Mouse (Mus musculus) forebrain, embryonic 15.5 days (tissue): ENCODE data around the gene Pes1. TPM values are rescaled to one million over a fixed set of nuclear protein-coding genes. Genes with fewer than 3 reads are reported as not detected.

Experiments used
- ATAC-seq: fragments of 200-750 bp; cut with Nextera tagmentation; replicated peaks from 2 replicates; pipeline ENCODE4 v1.8.0; 2017; ENCODE audit warnings: mild to moderate bottlenecking, moderate TSS enrichment, moderate library complexity
- H3K27ac ChIP-seq: fragments of 300-500 bp; sonication (generic); replicated peaks from 2 replicates; pipeline ENCODE4 v1.5.1; 2015; ENCODE audit warnings: mild to moderate bottlenecking, inconsistent platforms
- H3K27me3 ChIP-seq: fragments of 300-500 bp; sonication (generic); 2 replicates; pipeline ENCODE4 v1.6.1; 2015; ENCODE audit warnings: inconsistent platforms
- H3K36me3 ChIP-seq: fragments of 300-500 bp; sonication (generic); 2 replicates; pipeline ENCODE4 v1.6.1; 2015; ENCODE audit warnings: mild to moderate bottlenecking, inconsistent platforms
- H3K4me1 ChIP-seq: fragments of 300-500 bp; sonication (generic); 2 replicates; pipeline ENCODE4 v1.6.1; 2015; ENCODE audit warnings: inconsistent platforms
- H3K4me2 ChIP-seq: fragments of 300-500 bp; sonication (generic); replicated peaks from 2 replicates; pipeline ENCODE4 v1.6.1; 2015; ENCODE audit warnings: mild to moderate bottlenecking, inconsistent platforms
- H3K4me3 ChIP-seq: fragments of 300-500 bp; sonication (generic); 2 replicates; pipeline ENCODE4 v1.5.1; 2015; ENCODE audit warnings: mild to moderate bottlenecking, inconsistent platforms
- H3K9ac ChIP-seq: fragments of 300-500 bp; sonication (generic); replicated peaks from 2 replicates; pipeline ENCODE4 v1.6.1; 2015; ENCODE audit warnings: mild to moderate bottlenecking, inconsistent platforms
- H3K9me3 ChIP-seq: fragments of 300-500 bp; sonication (generic); 2 replicates; pipeline ENCODE4 v1.6.1; 2016; ENCODE audit warnings: inconsistent platforms
- WGBS: fragments of 180-500 bp; shearing (Covaris S2); methylation state at CpG from one replicate; pipeline ENCODE4 v1.1.7; 2015; ENCODE audit warnings: mixed read lengths; 5-methylcytosine and 5-hydroxymethylcytosine counted together
- polyA plus RNA-seq: library from polyadenylated mRNA; unstranded; fragments of >200 nt; fragmentation: Nextera tagmentation; extraction: Ambion mirVana; gene quantifications from 2 replicates; pipeline ENCODE4 v1.2.1, GENCODE M21; 2015

Gene Pes1
- polyA plus RNA-seq, 1 experiment from 2014 or later: 71.6 TPM

GRCm38 (mm10) chr11:4023321-4023720 lies 59.5 kb downstream of the Pes1 start:
- H3K27ac ChIP-seq: no peak overlapping the region
- H3K36me3 ChIP-seq: no peaks in the 10 kb centered on the region
- H3K4me1 ChIP-seq: 0 out of 2 replicates have a peak, but pooled peaks cover 3% of the 10 kb centered on the region
- H3K27me3 ChIP-seq: no peaks in the 10 kb centered on the region
- ATAC-seq: no peak
- H3K4me3 ChIP-seq: no peak overlapping the region
- H3K4me2 ChIP-seq: no peak overlapping the region
- 83% methylated on average over 2 of the region's 2 CpGs for WGBS
- no peak overlapping the region for H3K9ac ChIP-seq
- H3K9me3 ChIP-seq: no peaks in the 10 kb centered on the region

DNA sequence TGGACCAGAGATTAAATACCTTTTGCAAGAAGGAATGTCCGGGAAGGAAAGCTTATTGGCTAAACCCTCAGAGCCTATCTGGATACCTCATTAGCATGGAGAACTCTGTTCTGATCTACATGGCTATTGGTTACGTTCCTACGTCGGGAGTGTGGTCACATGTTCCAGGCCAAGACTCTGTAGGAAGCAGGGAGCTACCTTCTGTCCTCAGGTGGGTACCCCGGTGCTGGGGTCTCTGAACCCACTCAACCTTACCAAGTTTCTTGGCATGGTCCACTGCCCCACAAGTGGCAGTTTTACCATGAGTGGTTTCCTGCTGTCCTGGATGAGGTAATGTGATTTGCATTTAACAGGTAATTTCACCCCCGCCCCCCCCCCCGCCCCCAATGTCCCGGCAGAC lies 63.3 kb downstream of the Pes1 start:
- Histone ChIP-seq H3K27ac (no peak overlapping the region), H3K4me1 (0 out of 2 replicates have a peak, but pooled peaks cover 3% of the 10 kb centered on the region), H3K4me2 (no peak overlapping the region), H3K9ac (no peak overlapping the region), H3K4me3 (no peak overlapping the region), H3K27me3 (0 out of 2 replicates have a peak, but pooled peaks cover 3% of the 10 kb centered on the region), H3K36me3 (no peaks in the 10 kb centered on the region), H3K9me3 (no peaks in the 10 kb centered on the region)
- 82% methylated on average over 8 of the region's 8 CpGs for WGBS
- ATAC-seq: no peak

DNA sequence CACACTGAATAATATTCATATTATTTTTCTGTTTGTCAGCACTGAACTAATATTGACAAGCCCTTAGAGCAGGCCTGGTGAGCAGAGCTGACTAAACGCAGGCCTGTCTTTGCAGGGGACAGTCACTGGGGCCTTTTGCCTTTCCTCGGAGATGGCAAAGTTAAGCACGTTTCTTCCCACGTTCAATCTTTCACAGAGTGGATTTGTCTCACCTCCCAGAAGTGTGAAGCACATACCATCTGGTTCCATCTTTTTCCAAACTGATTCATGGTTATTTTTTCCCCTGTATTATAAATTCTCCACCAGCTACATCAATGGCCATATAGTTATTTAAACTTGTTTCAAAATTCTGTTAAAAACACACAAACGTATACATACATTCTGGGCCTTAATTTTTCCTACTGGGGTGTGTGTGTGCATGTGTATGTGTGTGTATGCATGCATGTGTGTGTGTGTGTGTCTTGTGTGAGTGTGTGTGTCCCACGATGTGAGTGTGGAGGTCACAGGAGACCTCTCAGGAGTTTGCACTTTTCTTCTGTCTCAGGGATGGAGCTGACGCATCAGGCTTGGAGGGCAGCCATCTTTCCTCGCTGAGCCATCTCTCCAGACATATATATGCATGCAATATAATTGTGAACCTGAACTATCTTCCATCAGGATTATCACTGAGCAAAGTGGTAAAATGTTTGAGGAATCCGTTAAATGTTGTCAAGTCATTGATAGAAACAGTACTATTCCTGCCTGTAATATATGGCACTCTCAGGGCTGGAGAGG lies 64.0 kb downstream of the Pes1 start:
- Histone ChIP-seq H3K4me3 (no peak overlapping the region), H3K27me3 (0 out of 2 replicates have a peak, but pooled peaks cover 3% of the 10 kb centered on the region), H3K9me3 (no peaks in the 10 kb centered on the region), H3K27ac (no peak overlapping the region), H3K4me2 (no peak overlapping the region), H3K4me1 (0 out of 2 replicates have a peak, but pooled peaks cover 3% of the 10 kb centered on the region), H3K36me3 (no peaks in the 10 kb centered on the region), H3K9ac (no peak overlapping the region)
- 63% methylated on average over 9 of the region's 9 CpGs for WGBS
- no peak for ATAC-seq

GRCm38 (mm10) chr11:4029343-4029742 lies 65.6 kb downstream of the Pes1 start:
- Histone ChIP-seq H3K9me3 (no peaks in the 10 kb centered on the region), H3K4me2 (no peak overlapping the region), H3K9ac (no peak overlapping the region), H3K36me3 (no peaks in the 10 kb centered on the region), H3K4me1 (0 out of 2 replicates have a peak, but pooled peaks cover 3% of the 10 kb centered on the region), H3K27ac (no peak overlapping the region), H3K27me3 (0 out of 2 replicates have a peak, but pooled peaks cover 3% of the 10 kb centered on the region), H3K4me3 (no peak overlapping the region)
- ATAC-seq: no peak
- WGBS: 61% methylated on average over 4 of the region's 4 CpGs

Other genes starting within 250 kb of the Pes1 start
- 11.9 and 14.6 TPM in 2 replicates for gene Osbp2, start 100.1 kb upstream of the Pes1 start, polyA plus RNA-seq
- 0.57 and 0.61 TPM in 2 replicates for gene 4921536K21Rik, start 68.9 kb upstream of the Pes1 start, polyA plus RNA-seq
- gene Dusp18, start 68.7 kb upstream of the Pes1 start, polyA plus RNA-seq: 35.4 and 38.3 TPM in 2 replicates
- gene Slc35e4, start 49.3 kb upstream of the Pes1 start, polyA plus RNA-seq: 13.2 and 13.7 TPM in 2 replicates
- 14.1 and 15.3 TPM in 2 replicates for gene Tcn2, start 31.8 kb upstream of the Pes1 start, polyA plus RNA-seq
- gene 4930556J24Rik, start 12.8 kb downstream of the Pes1 start, polyA plus RNA-seq: not detected in 2 replicates
- 1.5 and 2.0 TPM in 2 replicates for gene Gal3st1, start 19.7 kb downstream of the Pes1 start, polyA plus RNA-seq
- not detected in 2 replicates for gene Sec14l4, start 67.5 kb downstream of the Pes1 start, polyA plus RNA-seq
- 0.75 and 0.91 TPM in 2 replicates for gene Sec14l3, start 100.9 kb downstream of the Pes1 start, polyA plus RNA-seq
- gene Mtfp1, start 131.5 kb downstream of the Pes1 start, polyA plus RNA-seq: 7.3 and 7.7 TPM in 2 replicates
- gene Sec14l2, start 159.4 kb downstream of the Pes1 start, polyA plus RNA-seq: 1.5 and 2.4 TPM in 2 replicates
- 47.2 and 49.7 TPM in 2 replicates for gene Rnf215, start 171.2 kb downstream of the Pes1 start, polyA plus RNA-seq
- 6.7 and 6.9 TPM in 2 replicates for gene Ccdc157, start 196.3 kb downstream of the Pes1 start, polyA plus RNA-seq
- 51.9 and 55.0 TPM in 2 replicates for gene Sf3a1, start 196.4 kb downstream of the Pes1 start, polyA plus RNA-seq
- 30.2 and 31.1 TPM in 2 replicates for gene Tbc1d10a, start 222.8 kb downstream of the Pes1 start, polyA plus RNA-seq